In genomic region chr14:34508187-34508840, GRCm38 (mm10) we compare ENCODE assay signal across 8 mouse cellular contexts. TPM values are rescaled to one million over a fixed set of nuclear protein-coding genes. Genes with fewer than 3 reads are reported as not detected.
DNase-seq lines count a peak whose midpoint lies in the region; ATAC-seq and TF ChIP-seq lines count a peak whose summit lies in the region.

No protein-coding gene starts in this region.

- no peaks in the 10 kb centered on the region for H3K36me3 ChIP-seq in forebrain, embryonic 11.5 days (ENCODE audit: control insufficient read depth, insufficient read depth, low read length)
- no peaks in the 10 kb centered on the region for H3K36me3 ChIP-seq in forebrain, embryonic 10.5 days (replicated peaks)
- H3K36me3 ChIP-seq in lung, postnatal 0 days (ENCODE audit: insufficient read depth, low read length) = no peaks in the 10 kb centered on the region
- no peaks in the 10 kb centered on the region for H3K36me3 ChIP-seq in intestine, embryonic 15.5 days

- H3K4me3 ChIP-seq in forebrain, embryonic 11.5 days (ENCODE audit: low read depth, low read length) = no peak overlapping the region
- no peak overlapping the region for H3K4me3 ChIP-seq in forebrain, embryonic 10.5 days
- H3K4me3 ChIP-seq in lung, postnatal 0 days (ENCODE audit: low read depth, low read length) = no peak overlapping the region
- no peak overlapping the region for H3K4me3 ChIP-seq in lung, adult 2 months (replicated peaks; ENCODE audit: extremely low read depth, low read depth, low read length)
- H3K4me3 ChIP-seq in intestine, embryonic 15.5 days (replicated peaks) = no peak overlapping the region
- H3K4me3 ChIP-seq in olfactory bulb, adult 2 months (ENCODE audit: insufficient read depth, low read depth, low read length) = no peak overlapping the region

- ATAC-seq in forebrain, embryonic 11.5 days (replicated peaks; ENCODE audit: low FRiP score) = 0 out of 2 replicates have a peak, but pooled peaks have one; percentile 40
- peak; percentile 14; the same call in 1 of the 2 replicates for ATAC-seq in lung, postnatal 0 days
- ATAC-seq in intestine, embryonic 15.5 days = no peak

- TF ChIP-seq CTCF in lung, postnatal 0 days (IDR thresholded peaks at IDR 0.05) = no peak
- no peak for TF ChIP-seq CTCF in lung, adult 2 months (IDR thresholded peaks at IDR 0.05; ENCODE audit: insufficient read depth, low read length)
- no peak for TF ChIP-seq CTCF in olfactory bulb, adult 2 months (IDR thresholded peaks at IDR 0.05; ENCODE audit: insufficient read depth, low read depth, low read length)

- WGBS in forebrain, embryonic 11.5 days = 66% methylated on average over 4 of the region's 4 CpGs
- WGBS in forebrain, embryonic 10.5 days = 75% methylated on average over 4 of the region's 4 CpGs
- WGBS in lung, postnatal 0 days = 27% methylated on average over 4 of the region's 4 CpGs
- 37% methylated on average over 4 of the region's 4 CpGs for WGBS in lung, adult 2 months
- WGBS in intestine, embryonic 15.5 days = 27% methylated on average over 4 of the region's 4 CpGs
- WGBS in olfactory bulb, adult 2 months = 42% methylated on average over 4 of the region's 4 CpGs

- no peaks in the 10 kb centered on the region for H3K27me3 ChIP-seq in forebrain, embryonic 11.5 days (ENCODE audit: control insufficient read depth, insufficient read depth, low read length)
- peaks cover 14% of the 10 kb centered on the region for H3K27me3 ChIP-seq in forebrain, embryonic 10.5 days (ENCODE audit: poor library complexity, severe bottlenecking)
- H3K27me3 ChIP-seq in lung, postnatal 0 days (replicated peaks; ENCODE audit: insufficient read depth, low read length) = no peaks in the 10 kb centered on the region
- H3K27me3 ChIP-seq in intestine, embryonic 15.5 days (replicated peaks) = no peaks in the 10 kb centered on the region

- H3K27ac ChIP-seq in forebrain, embryonic 11.5 days (ENCODE audit: low read depth, low read length) = peak overlapping the region; percentile 31; the same call in 1 of the 2 replicates
- H3K27ac ChIP-seq in forebrain, embryonic 10.5 days = no peak overlapping the region
- peak overlapping the region; percentile 22 for H3K27ac ChIP-seq in lung, postnatal 0 days (ENCODE audit: low read length)
- peak overlapping the region; percentile 33 for H3K27ac ChIP-seq in intestine, embryonic 15.5 days
- H3K27ac ChIP-seq in olfactory bulb, adult 2 months (ENCODE audit: insufficient read depth, low read depth, low read length) = peak overlapping the region; percentile 26; the same call in 1 of the 2 replicates

- TF ChIP-seq EP300 in lung, postnatal 0 days (IDR thresholded peaks at IDR 0.05) = no peak

- peaks cover 8% of the 10 kb centered on the region for H3K4me1 ChIP-seq in forebrain, embryonic 11.5 days (replicated peaks; ENCODE audit: control insufficient read depth, insufficient read depth, low read length)
- H3K4me1 ChIP-seq in forebrain, embryonic 10.5 days = peaks cover 23% of the 10 kb centered on the region
- no peaks in the 10 kb centered on the region for H3K4me1 ChIP-seq in lung, postnatal 0 days (ENCODE audit: insufficient read depth, low read depth, low read length)
- H3K4me1 ChIP-seq in lung, adult 2 months (ENCODE audit: control insufficient read depth, insufficient read depth, low read length) = peaks cover 6% of the 10 kb centered on the region
- peaks cover 9% of the 10 kb centered on the region; the same call in 1 of the 2 replicates for H3K4me1 ChIP-seq in intestine, embryonic 15.5 days (replicated peaks)
- H3K4me1 ChIP-seq in olfactory bulb, adult 2 months (ENCODE audit: control insufficient read depth, insufficient read depth, low read length) = peaks cover 3% of the 10 kb centered on the region; the same call in 1 of the 2 replicates

- no peak overlapping the region for H3K9ac ChIP-seq in forebrain, embryonic 11.5 days (ENCODE audit: low read length)
- H3K9ac ChIP-seq in lung, postnatal 0 days (replicated peaks; ENCODE audit: low read depth) = no peak overlapping the region
- H3K9ac ChIP-seq in intestine, embryonic 15.5 days = no peak overlapping the region

- no peak overlapping the region for H3K4me2 ChIP-seq in forebrain, embryonic 11.5 days (ENCODE audit: low read depth, low read length, severe bottlenecking)
- 0 out of 2 replicates have a peak overlapping the region, but pooled peaks have one; percentile 22 for H3K4me2 ChIP-seq in lung, postnatal 0 days (replicated peaks; ENCODE audit: low read depth, low read length)
- no peak overlapping the region for H3K4me2 ChIP-seq in intestine, embryonic 15.5 days (replicated peaks)

- no peaks in the 10 kb centered on the region for H3K9me3 ChIP-seq in forebrain, embryonic 11.5 days (ENCODE audit: control insufficient read depth, low read length)
- H3K9me3 ChIP-seq in forebrain, embryonic 10.5 days = no peaks in the 10 kb centered on the region
- no peaks in the 10 kb centered on the region for H3K9me3 ChIP-seq in lung, postnatal 0 days (ENCODE audit: low read length)
- H3K9me3 ChIP-seq in intestine, embryonic 15.5 days = no peaks in the 10 kb centered on the region

- no peak for TF ChIP-seq POLR2A in lung, adult 2 months (IDR thresholded peaks at IDR 0.05; ENCODE audit: borderline replicate concordance, extremely low read depth, low read depth, low read length)
- TF ChIP-seq POLR2A in olfactory bulb, adult 2 months (IDR thresholded peaks at IDR 0.05; ENCODE audit: insufficient read depth, low read depth, low read length) = no peak

- no peak for DNase-seq in forebrain, embryonic 11.5 days (ENCODE audit: low spot score)
- no peak for DNase-seq in forebrain, embryonic 10.5 days (ENCODE audit: extremely low spot score, low spot score)
- no peak for DNase-seq in lung, postnatal 0 days (ENCODE audit: low spot score)
- no peak for DNase-seq in lung, adult 2 months
- DNase-seq in embryo, embryonic 10 days (ENCODE audit: low spot score) = no peak
- no peak for DNase-seq in retina, postnatal 1 day

RNA-seq across cellular contexts. Expression of gene Bmpr1a, which starts 5.2 kb away (rescaled TPM):
- polyA plus RNA-seq in forebrain, embryonic 11.5 days (2014; fragmentation: Nextera tagmentation; extraction: Ambion mirVana) = 56.0 and 60.4 TPM in 2 replicates
- 44.5 and 47.6 TPM in 2 replicates for polyA plus RNA-seq in forebrain, embryonic 10.5 days (2016; fragmentation: Nextera tagmentation; extraction: Ambion mirVana)
- polyA plus RNA-seq in lung, postnatal 0 days (2015; fragmentation: Nextera tagmentation; extraction: Ambion mirVana) = 19.6 and 20.8 TPM in 2 replicates
- polyA plus RNA-seq in lung, adult 2 months (2012; rRNA removed) = 7.5 and 15.3 TPM in 2 replicates
- 34.8 and 41.3 TPM in 2 replicates for polyA plus RNA-seq in intestine, embryonic 15.5 days (2015; fragmentation: Nextera tagmentation; extraction: Ambion mirVana)
- polyA plus RNA-seq in olfactory bulb, adult 2 months (2012; ENCODE audit: insufficient read depth, insufficient read length, low replicate concordance, missing spikeins) = not detected in 2 replicates

RNA-seq across cellular contexts. Expression of gene 9230112D13Rik, which starts 14.3 kb away (rescaled TPM):
- polyA plus RNA-seq in forebrain, embryonic 11.5 days (2014; fragmentation: Nextera tagmentation; extraction: Ambion mirVana) = not detected in 2 replicates
- polyA plus RNA-seq in forebrain, embryonic 10.5 days (2016; fragmentation: Nextera tagmentation; extraction: Ambion mirVana) = not detected in 2 replicates
- polyA plus RNA-seq in lung, postnatal 0 days (2015; fragmentation: Nextera tagmentation; extraction: Ambion mirVana) = not detected in 2 replicates
- not detected in 2 replicates for polyA plus RNA-seq in lung, adult 2 months (2012; rRNA removed)
- polyA plus RNA-seq in intestine, embryonic 15.5 days (2015; fragmentation: Nextera tagmentation; extraction: Ambion mirVana) = not detected in 2 replicates
- polyA plus RNA-seq in olfactory bulb, adult 2 months (2012; ENCODE audit: insufficient read depth, insufficient read length, low replicate concordance, missing spikeins) = not detected in 2 replicates
